Mouse (Mus musculus): Measurements from ENCODE around the gene Lyl1.

GRCm38 (mm10) chr8:84660819-84661457 lies 40.3 kb upstream of the Lyl1 start:
- no peak for TF ChIP-seq CTCF (conservative IDR thresholded peaks at IDR 0.05; ENCODE audit: low read length)
- TF ChIP-seq NANOG (IDR thresholded peaks at IDR 0.05; ENCODE audit: borderline replicate concordance, low read length), result no peak

Measured in E14TG2a.4 (cell line).